Mouse (Mus musculus) lung, postnatal 10 days (tissue): Measurements from ENCODE around the gene Defa32.
"Not testable (repeated sequence)": the region's sequence is repeated elsewhere in the genome, so short reads cannot be mapped to it uniquely, and the experiment has no call there.

Source experiments
- DNase-seq: peaks from one replicate; pipeline ENCODE4 v3.0.0; 2021

Defa32 gene

GRCm38 (mm10) chr8:21528732-21529131 lies at the start of gene Defa32:
Gene Defa32, plus strand, starts transcription at chr8:21529032.
- not testable (repeated sequence) for DNase-seq

- not testable (repeated sequence) for DNase-seq
Measured at GRCm38 (mm10) chr8:21508958-21509357, 19.9 kb upstream of the Defa32 start, which contains the start of gene Defa20. Gene Defa20, plus strand, starts transcription at chr8:21509258.

- not testable (repeated sequence) for DNase-seq
Measured at GRCm38 (mm10) chr8:21565086-21565485, 36.3 kb downstream of the Defa32 start, which contains the start of gene Defa37. Gene Defa37, plus strand, starts transcription at chr8:21565386.
